Mouse (Mus musculus) kidney, adult 2 months (tissue): ENCODE data around the gene Gm10337.

Experiments
- CTCF ChIP-seq: fragments of 200-500 bp; conservative IDR thresholded peaks from 2 replicates; pipeline ENCODE4 v1.5.1; 2011; ENCODE audit warnings: low read depth, mild to moderate bottlenecking, control low read depth, low read length, moderate library complexity, mixed read lengths; ENCODE audit not compliant: insufficient read depth, insufficient read length
- POLR2A ChIP-seq: fragments of 200-500 bp; IDR thresholded peaks from one replicate; pipeline ENCODE4 v1.6.1; 2011; ENCODE audit warnings: low read depth, low read length, control low read depth

GRCm38 (mm10) chr15:102512471-102512870, 8.9 kb downstream of the Gm10337 start:
- TF ChIP-seq CTCF: no peak
- TF ChIP-seq POLR2A: no peak
